Mouse (Mus musculus) MEL (cell line): ENCODE data around the gene Spry2.

ENCODE experiments used
- BHLHE40 ChIP-seq: IDR thresholded peaks from 2 replicates; pipeline ENCODE4 v1.6.1; 2012; ENCODE audit warnings: low read depth, mild to moderate bottlenecking, inconsistent platforms, low read length, improper control_type of control experiment, borderline replicate concordance
- CTCF ChIP-seq, 3 experiments: IDR thresholded peaks in 2 of 3; conservative IDR thresholded peaks in 1 of 3; 2 replicates each; pipeline ENCODE4 v1.5.1; 2011 to 2012; ENCODE audit warnings: low read length in 3 of 3, low read depth in 2 of 3, mild to moderate bottlenecking in 2 of 3, improper control_type of control experiment in 1 of 3, inconsistent platforms in 1 of 3, mixed read lengths in 1 of 3, moderate library complexity in 1 of 3; ENCODE audit not compliant: control insufficient read depth in 1 of 3, insufficient read depth in 1 of 3, poor library complexity in 1 of 3, severe bottlenecking in 1 of 3
- EP300 ChIP-seq, 2 experiments: IDR thresholded peaks; 2 replicates each; pipeline ENCODE4 v1.6.1; 2011; ENCODE audit warnings: improper control_type of control experiment in 2 of 2, low read length in 2 of 2, low read depth in 1 of 2, mild to moderate bottlenecking in 1 of 2
- GABPA ChIP-seq: IDR thresholded peaks from 2 replicates; pipeline ENCODE4 v1.6.1; 2012; ENCODE audit warnings: low read depth, mild to moderate bottlenecking, inconsistent platforms, low read length, improper control_type of control experiment, moderate library complexity
- GATA1 ChIP-seq: IDR thresholded peaks from 2 replicates; pipeline ENCODE4 v1.6.1; 2011; ENCODE audit warnings: low read depth, low read length, improper control_type of control experiment
- HCFC1 ChIP-seq: IDR thresholded peaks from 2 replicates; pipeline ENCODE4 v1.6.1; 2012; ENCODE audit warnings: low read depth, mild to moderate bottlenecking, inconsistent platforms, low read length, improper control_type of control experiment, moderate library complexity
- KAT2A ChIP-seq: conservative IDR thresholded peaks from 2 replicates; pipeline ENCODE4 v1.6.1; 2012; ENCODE audit warnings: low read depth, low read length, improper control_type of control experiment, inconsistent platforms
- MEF2A ChIP-seq: IDR thresholded peaks from 2 replicates; pipeline ENCODE4 v1.6.1; 2014; ENCODE audit warnings: low read depth, mild to moderate bottlenecking, inconsistent platforms, low read length, improper control_type of control experiment; ENCODE audit not compliant: poor library complexity, insufficient replicate concordance, severe bottlenecking; ENCODE audit errors: extremely low read depth
- NELFE ChIP-seq: IDR thresholded peaks from 2 replicates; pipeline ENCODE4 v1.6.1; 2011; ENCODE audit warnings: low read depth, low read length, improper control_type of control experiment
- POLR2A ChIP-seq, 2 experiments: IDR thresholded peaks; 2 replicates each; pipeline ENCODE4 v1.6.1; 2011 to 2012; ENCODE audit warnings: low read length in 2 of 2, mild to moderate bottlenecking in 2 of 2, control low read depth in 1 of 2, improper control_type of control experiment in 1 of 2, low read depth in 1 of 2, moderate library complexity in 1 of 2; ENCODE audit not compliant: control insufficient read depth in 1 of 2, insufficient read depth in 1 of 2, poor library complexity in 1 of 2
- POLR2AphosphoS5 ChIP-seq: IDR thresholded peaks from 2 replicates; pipeline ENCODE4 v1.6.1; 2012; ENCODE audit warnings: low read depth, borderline replicate concordance, mild to moderate bottlenecking, inconsistent platforms, low read length, moderate library complexity, mixed read lengths
- RAD21 ChIP-seq: IDR thresholded peaks from 2 replicates; pipeline ENCODE4 v1.6.1; 2011; ENCODE audit warnings: mild to moderate bottlenecking, low read depth, low read length, improper control_type of control experiment
- SMC3 ChIP-seq: IDR thresholded peaks from 2 replicates; pipeline ENCODE4 v1.6.1; 2011; ENCODE audit warnings: low read depth, low read length, improper control_type of control experiment

DNA sequence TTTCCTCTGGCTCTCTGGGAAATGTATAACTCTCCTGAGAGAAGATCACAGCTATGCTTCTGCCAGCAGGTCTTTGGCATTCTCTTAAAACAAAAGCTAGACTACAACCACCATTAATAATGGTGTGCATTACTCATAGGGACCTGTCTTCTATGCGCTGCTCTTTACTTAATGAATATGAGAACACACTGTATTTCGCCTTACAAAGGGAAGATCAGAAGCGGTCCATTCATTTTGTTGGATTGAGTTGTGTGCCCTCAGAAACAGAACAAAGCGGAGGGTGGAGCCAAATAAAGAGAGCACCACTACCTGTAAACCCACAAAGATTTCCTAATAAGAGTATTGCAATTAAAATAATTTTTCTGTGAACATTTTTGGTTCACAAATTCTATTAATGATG lies 36.3 kb downstream of the Spry2 start:
- TF ChIP-seq NELFE (no peak), CTCF (IDR thresholded peaks at IDR 0.05 in 2 of 3, conservative IDR thresholded peaks at IDR 0.05 in 1 of 3; ENCODE audit: control insufficient read depth in 1 of 3, insufficient read depth in 1 of 3, low read depth in 2 of 3, low read length in 3 of 3, poor library complexity in 1 of 3, severe bottlenecking in 1 of 3) (no peak), RAD21 (no peak), KAT2A (no peak), MEF2A (no peak), GATA1 (no peak), EP300 (IDR thresholded peaks at IDR 0.05; ENCODE audit: low read depth in 1 of 2, low read length in 2 of 2) (no peak), GABPA (no peak), BHLHE40 (no peak), SMC3 (no peak), POLR2A (IDR thresholded peaks at IDR 0.05; ENCODE audit: control insufficient read depth in 1 of 2, insufficient read depth in 1 of 2, low read depth in 1 of 2, low read length in 2 of 2, poor library complexity in 1 of 2) (no peak), POLR2AphosphoS5 (no peak), HCFC1 (no peak)
